In genomic region chr11:66258851-66259250, GRCm38 (mm10) we compare ENCODE assay signal across 8 mouse cellular contexts.
A peak's percentile ranks its signal among the peaks of the same experiment; 100 is the strongest.
DNase-seq lines count a peak whose midpoint lies in the region; ATAC-seq and TF ChIP-seq lines count a peak whose summit lies in the region.

No protein-coding gene starts in this region.

- TF ChIP-seq EP300 in heart, postnatal 0 days (IDR thresholded peaks at IDR 0.05; ENCODE audit: low read depth): no peak

- ATAC-seq in kidney, postnatal 0 days (replicated peaks; ENCODE audit: low FRiP score, low read depth): no peak
- no peak for ATAC-seq in kidney, embryonic 16.5 days (ENCODE audit: low FRiP score, low TSS enrichment)
- ATAC-seq in heart, postnatal 0 days (ENCODE audit: insufficient read depth, low read depth): no peak
- ATAC-seq in midbrain, postnatal 0 days (ENCODE audit: low FRiP score): no peak
- ATAC-seq in intestine, embryonic 15.5 days: no peak

- peak; percentile 84 for DNase-seq in kidney, postnatal 0 days (ENCODE audit: low spot score)
- peak; percentile 33 to 69 for DNase-seq in adrenal gland, adult (ENCODE audit: inconsistent age in 2 of 2, low spot score in 1 of 2)
- peak; percentile 31 for DNase-seq in heart, postnatal 0 days (ENCODE audit: low spot score)
- peak; percentile 23 for DNase-seq in midbrain, postnatal 0 days (ENCODE audit: low spot score)
- DNase-seq in left cerebral cortex, adult 8-10 months (ENCODE audit: low spot score in 2 of 2): no peak
- no peak for DNase-seq in layer of hippocampus, adult 9-11 months

- 16% methylated on average over 3 of the region's 3 CpGs for WGBS in kidney, postnatal 0 days
- 10% methylated on average over 3 of the region's 3 CpGs for WGBS in kidney, embryonic 16.5 days
- 11% methylated on average over 3 of the region's 3 CpGs for WGBS in heart, postnatal 0 days
- 27% methylated on average over 3 of the region's 3 CpGs for WGBS in midbrain, postnatal 0 days
- 11% methylated on average over 3 of the region's 3 CpGs for WGBS in intestine, embryonic 15.5 days

- no peak overlapping the region for H3K4me3 ChIP-seq in kidney, postnatal 0 days (replicated peaks; ENCODE audit: low read depth, low read length)
- H3K4me3 ChIP-seq in kidney, embryonic 16.5 days (ENCODE audit: low read length): no peak overlapping the region
- H3K4me3 ChIP-seq in heart, postnatal 0 days (ENCODE audit: low read depth, low read length): no peak overlapping the region
- no peak overlapping the region for H3K4me3 ChIP-seq in midbrain, postnatal 0 days (ENCODE audit: low read depth, low read length)
- no peak overlapping the region for H3K4me3 ChIP-seq in intestine, embryonic 15.5 days (replicated peaks)

- H3K27ac ChIP-seq in kidney, postnatal 0 days: no peak overlapping the region
- H3K27ac ChIP-seq in kidney, embryonic 16.5 days (ENCODE audit: low read length): no peak overlapping the region
- no peak overlapping the region for H3K27ac ChIP-seq in heart, postnatal 0 days (ENCODE audit: low read depth)
- H3K27ac ChIP-seq in midbrain, postnatal 0 days (ENCODE audit: low read depth, low read length): no peak overlapping the region
- H3K27ac ChIP-seq in intestine, embryonic 15.5 days: no peak overlapping the region

- no peak for TF ChIP-seq CTCF in kidney, postnatal 0 days (IDR thresholded peaks at IDR 0.05; ENCODE audit: low read depth)
- no peak for TF ChIP-seq CTCF in heart, postnatal 0 days (IDR thresholded peaks at IDR 0.05; ENCODE audit: low read depth)
- no peak for TF ChIP-seq CTCF in midbrain, postnatal 0 days (IDR thresholded peaks at IDR 0.05)

- no peaks in the 10 kb centered on the region for H3K27me3 ChIP-seq in kidney, postnatal 0 days (ENCODE audit: insufficient read depth, low read length)
- no peaks in the 10 kb centered on the region for H3K27me3 ChIP-seq in kidney, embryonic 16.5 days (ENCODE audit: insufficient read depth, low read length)
- no peaks in the 10 kb centered on the region for H3K27me3 ChIP-seq in heart, postnatal 0 days (ENCODE audit: control insufficient read depth, insufficient read depth, low read length)
- H3K27me3 ChIP-seq in midbrain, postnatal 0 days (ENCODE audit: insufficient read depth, low read length): no peaks in the 10 kb centered on the region
- H3K27me3 ChIP-seq in intestine, embryonic 15.5 days (replicated peaks): no peaks in the 10 kb centered on the region

- no peaks in the 10 kb centered on the region for H3K9me3 ChIP-seq in kidney, postnatal 0 days (replicated peaks; ENCODE audit: low read length)
- H3K9me3 ChIP-seq in kidney, embryonic 16.5 days (ENCODE audit: low read length): no peaks in the 10 kb centered on the region
- no peaks in the 10 kb centered on the region for H3K9me3 ChIP-seq in heart, postnatal 0 days (replicated peaks; ENCODE audit: control insufficient read depth, low read length)
- no peaks in the 10 kb centered on the region for H3K9me3 ChIP-seq in midbrain, postnatal 0 days (ENCODE audit: low read length)
- no peaks in the 10 kb centered on the region for H3K9me3 ChIP-seq in intestine, embryonic 15.5 days

- no peaks in the 10 kb centered on the region for H3K4me1 ChIP-seq in kidney, postnatal 0 days (replicated peaks; ENCODE audit: insufficient read depth, low read length)
- H3K4me1 ChIP-seq in kidney, embryonic 16.5 days (ENCODE audit: insufficient read depth, low read length): no peaks in the 10 kb centered on the region
- no peaks in the 10 kb centered on the region for H3K4me1 ChIP-seq in heart, postnatal 0 days (ENCODE audit: control insufficient read depth, insufficient read depth)
- H3K4me1 ChIP-seq in midbrain, postnatal 0 days (ENCODE audit: insufficient read depth, low read length): no peaks in the 10 kb centered on the region
- no peaks in the 10 kb centered on the region for H3K4me1 ChIP-seq in intestine, embryonic 15.5 days (replicated peaks)

- H3K36me3 ChIP-seq in kidney, postnatal 0 days (ENCODE audit: insufficient read depth, low read length): no peaks in the 10 kb centered on the region
- H3K36me3 ChIP-seq in kidney, embryonic 16.5 days (ENCODE audit: insufficient read depth, low read length): no peaks in the 10 kb centered on the region
- H3K36me3 ChIP-seq in heart, postnatal 0 days (replicated peaks; ENCODE audit: control insufficient read depth, insufficient read depth, low read length): no peaks in the 10 kb centered on the region
- no peaks in the 10 kb centered on the region for H3K36me3 ChIP-seq in midbrain, postnatal 0 days (ENCODE audit: insufficient read depth, low read length)
- H3K36me3 ChIP-seq in intestine, embryonic 15.5 days: no peaks in the 10 kb centered on the region

- no peak overlapping the region for H3K9ac ChIP-seq in kidney, postnatal 0 days (ENCODE audit: low read depth, low read length)
- H3K9ac ChIP-seq in kidney, embryonic 16.5 days (replicated peaks; ENCODE audit: low read length): no peak overlapping the region
- no peak overlapping the region for H3K9ac ChIP-seq in heart, postnatal 0 days (replicated peaks; ENCODE audit: low read depth, low read length)
- H3K9ac ChIP-seq in midbrain, postnatal 0 days (replicated peaks; ENCODE audit: low read length, poor library complexity, severe bottlenecking): no peak overlapping the region
- H3K9ac ChIP-seq in intestine, embryonic 15.5 days: no peak overlapping the region

- no peak overlapping the region for H3K4me2 ChIP-seq in kidney, postnatal 0 days (ENCODE audit: low read length)
- no peak overlapping the region for H3K4me2 ChIP-seq in kidney, embryonic 16.5 days (replicated peaks; ENCODE audit: low read depth, low read length)
- H3K4me2 ChIP-seq in heart, postnatal 0 days (ENCODE audit: low read depth, low read length): no peak overlapping the region
- no peak overlapping the region for H3K4me2 ChIP-seq in midbrain, postnatal 0 days (ENCODE audit: low read depth, low read length, poor library complexity, severe bottlenecking)
- no peak overlapping the region for H3K4me2 ChIP-seq in intestine, embryonic 15.5 days (replicated peaks)

Comparison
In these comparisons a context has a peak if more than half of its experiments do, and no peak if none do; other contexts are left out.
1. DNase-seq: peak in kidney, postnatal 0 days (single experiment), adrenal gland, adult (2 of 2), heart, postnatal 0 days (single experiment) and midbrain, postnatal 0 days (single experiment); none in left cerebral cortex, adult 8-10 months (0 of 2) and layer of hippocampus, adult 9-11 months (single experiment).